Mouse (Mus musculus): ENCODE measurements at regions not wholly inside any gene's neighbourhood (a gene's known extent, or its start where the extent isn't known, plus 50 kb on each side); places are given as distances from the start of the nearest gene placed in this dataset.

GRCm38 (mm10) chr5:106004292-106004917 lies 128.0 kb downstream of the Zfp326 start:
- H3K9ac ChIP-seq (ENCODE audit: low read depth, low read length) = no peak overlapping the region
- no peaks in the 10 kb centered on the region for H3K36me3 ChIP-seq (ENCODE audit: control insufficient read depth, insufficient read depth)
- H3K4me3 ChIP-seq (ENCODE audit: low read depth, low read length) = no peak overlapping the region
- WGBS = 40% methylated on average over 16 of the region's 16 CpGs
- no peak for ATAC-seq
- H3K4me2 ChIP-seq (replicated peaks; ENCODE audit: low read depth) = no peak overlapping the region
- H3K27ac ChIP-seq (ENCODE audit: low read depth, low read length) = no peak overlapping the region
- H3K27me3 ChIP-seq (replicated peaks; ENCODE audit: control insufficient read depth, insufficient read depth, low read length) = no peaks in the 10 kb centered on the region; the same call in 1 of the 2 replicates
- no peak for TF ChIP-seq CTCF (IDR thresholded peaks at IDR 0.05; ENCODE audit: low read depth)
- H3K4me1 ChIP-seq (replicated peaks; ENCODE audit: control insufficient read depth, insufficient read depth, low read length) = no peaks in the 10 kb centered on the region
- no peaks in the 10 kb centered on the region for H3K9me3 ChIP-seq (ENCODE audit: control insufficient read depth)

- no peak for TF ChIP-seq CTCF (IDR thresholded peaks at IDR 0.05; ENCODE audit: low read depth)
- 65% methylated on average over 28 of the region's 28 CpGs for WGBS
- no peak overlapping the region for H3K27ac ChIP-seq (ENCODE audit: low read depth, low read length)
- no peaks in the 10 kb centered on the region; the same call in 1 of the 2 replicates for H3K27me3 ChIP-seq (replicated peaks; ENCODE audit: control insufficient read depth, insufficient read depth, low read length)
- H3K4me3 ChIP-seq (ENCODE audit: low read depth, low read length) = no peak overlapping the region
- H3K9ac ChIP-seq (ENCODE audit: low read depth, low read length) = no peak overlapping the region
- no peaks in the 10 kb centered on the region for H3K9me3 ChIP-seq (ENCODE audit: control insufficient read depth)
- H3K4me1 ChIP-seq (replicated peaks; ENCODE audit: control insufficient read depth, insufficient read depth, low read length) = no peaks in the 10 kb centered on the region
- ATAC-seq = no peak
- H3K36me3 ChIP-seq (ENCODE audit: control insufficient read depth, insufficient read depth) = no peaks in the 10 kb centered on the region
- no peak overlapping the region for H3K4me2 ChIP-seq (replicated peaks; ENCODE audit: low read depth)
These were observed 127.2 kb downstream of the Zfp326 start for GRCm38 (mm10) chr5:106003321-106004291.

GRCm38 (mm10) chr5:106002330-106002729 lies 126.0 kb downstream of the Zfp326 start:
- Histone ChIP-seq H3K27me3 (replicated peaks; ENCODE audit: control insufficient read depth, insufficient read depth, low read length) (no peaks in the 10 kb centered on the region; the same call in 1 of the 2 replicates), H3K36me3 (ENCODE audit: control insufficient read depth, insufficient read depth) (no peaks in the 10 kb centered on the region), H3K9me3 (ENCODE audit: control insufficient read depth) (no peaks in the 10 kb centered on the region), H3K4me1 (replicated peaks; ENCODE audit: control insufficient read depth, insufficient read depth, low read length) (no peaks in the 10 kb centered on the region), H3K9ac (ENCODE audit: low read depth, low read length) (no peak overlapping the region), H3K4me3 (ENCODE audit: low read depth, low read length) (no peak overlapping the region), H3K27ac (ENCODE audit: low read depth, low read length) (no peak overlapping the region), H3K4me2 (replicated peaks; ENCODE audit: low read depth) (no peak overlapping the region)
- 20% methylated on average over 7 of the region's 7 CpGs for WGBS
- TF ChIP-seq CTCF (IDR thresholded peaks at IDR 0.05; ENCODE audit: low read depth) = peak; percentile 62
- ATAC-seq = no peak

- no peak for ATAC-seq
- WGBS = 62% methylated on average over 1 of the region's 1 CpGs
- Histone ChIP-seq H3K9me3 (ENCODE audit: control insufficient read depth) (no peaks in the 10 kb centered on the region), H3K4me1 (replicated peaks; ENCODE audit: control insufficient read depth, insufficient read depth, low read length) (no peaks in the 10 kb centered on the region), H3K9ac (ENCODE audit: low read depth, low read length) (no peak overlapping the region), H3K27me3 (replicated peaks; ENCODE audit: control insufficient read depth, insufficient read depth, low read length) (no peaks in the 10 kb centered on the region), H3K27ac (ENCODE audit: low read depth, low read length) (no peak overlapping the region), H3K4me3 (ENCODE audit: low read depth, low read length) (no peak overlapping the region), H3K36me3 (ENCODE audit: control insufficient read depth, insufficient read depth) (no peaks in the 10 kb centered on the region), H3K4me2 (replicated peaks; ENCODE audit: low read depth) (no peak overlapping the region)
- no peak for TF ChIP-seq CTCF (IDR thresholded peaks at IDR 0.05; ENCODE audit: low read depth)
These were observed 117.9 kb downstream of the Zfp326 start for GRCm38 (mm10) chr5:105994218-105994617.

GRCm38 (mm10) chr5:105993066-105993760 lies 116.8 kb downstream of the Zfp326 start:
- Histone ChIP-seq H3K27ac (ENCODE audit: low read depth, low read length) (no peak overlapping the region), H3K9ac (ENCODE audit: low read depth, low read length) (no peak overlapping the region), H3K4me1 (replicated peaks; ENCODE audit: control insufficient read depth, insufficient read depth, low read length) (no peaks in the 10 kb centered on the region), H3K27me3 (replicated peaks; ENCODE audit: control insufficient read depth, insufficient read depth, low read length) (no peaks in the 10 kb centered on the region), H3K36me3 (ENCODE audit: control insufficient read depth, insufficient read depth) (no peaks in the 10 kb centered on the region), H3K4me3 (ENCODE audit: low read depth, low read length) (no peak overlapping the region), H3K9me3 (ENCODE audit: control insufficient read depth) (no peaks in the 10 kb centered on the region), H3K4me2 (replicated peaks; ENCODE audit: low read depth) (no peak overlapping the region)
- 72% methylated on average over 15 of the region's 15 CpGs for WGBS
- ATAC-seq = no peak
- no peak for TF ChIP-seq CTCF (IDR thresholded peaks at IDR 0.05; ENCODE audit: low read depth)

- H3K27ac ChIP-seq (ENCODE audit: low read depth, low read length) = no peak overlapping the region
- no peak for TF ChIP-seq CTCF (IDR thresholded peaks at IDR 0.05; ENCODE audit: low read depth)
- H3K9ac ChIP-seq (ENCODE audit: low read depth, low read length) = no peak overlapping the region
- H3K9me3 ChIP-seq (ENCODE audit: control insufficient read depth) = no peaks in the 10 kb centered on the region
- H3K27me3 ChIP-seq (replicated peaks; ENCODE audit: control insufficient read depth, insufficient read depth, low read length) = no peaks in the 10 kb centered on the region
- ATAC-seq = no peak
- H3K36me3 ChIP-seq (ENCODE audit: control insufficient read depth, insufficient read depth) = no peaks in the 10 kb centered on the region
- H3K4me2 ChIP-seq (replicated peaks; ENCODE audit: low read depth) = no peak overlapping the region
- no peak overlapping the region for H3K4me3 ChIP-seq (ENCODE audit: low read depth, low read length)
- WGBS = 84% methylated on average over 12 of the region's 12 CpGs
- no peaks in the 10 kb centered on the region for H3K4me1 ChIP-seq (replicated peaks; ENCODE audit: control insufficient read depth, insufficient read depth, low read length)
These were observed 114.4 kb downstream of the Zfp326 start for GRCm38 (mm10) chr5:105990777-105991176.

All from intestine, postnatal 0 days (tissue).